Comparison of ENCODE assay signal across 25 mouse cellular contexts in genomic region chr6:143750074-143750473, GRCm38 (mm10).
"Had no signal": no experiment of that assay in that cellular context is flagged by ENCODE, and none has a peak within 500 bp of the region (broad histone marks: within the 10 kb centered on the region; RNA-seq: fewer than 3 reads in every experiment).

No protein-coding gene starts in this region.

- H3K27me3 ChIP-seq: embryonic facial prominence, embryonic 12.5 days; embryonic facial prominence, embryonic 13.5 days; embryonic facial prominence, embryonic 15.5 days; forebrain, embryonic 12.5 days; forebrain, embryonic 13.5 days; forebrain, embryonic 15.5 days had no signal

- DNase-seq: cerebellum, adult 8-10 months; cerebellum, adult 9-10 months; cerebellum, adult 9-11 months; cerebellum, postnatal 25 days; cerebellum, postnatal 36 days; embryo, embryonic 11 days; forebrain, postnatal 0 days; gastrocnemius, adult 2 months; gastrocnemius, postnatal 10 days; gastrocnemius, postnatal 14 days; gastrocnemius, postnatal 25 days; gastrocnemius, postnatal 36 days; heart, adult 18-20 months; heart, adult 2 months had no signal

- H3K27ac ChIP-seq: embryonic facial prominence, embryonic 10.5 days; embryonic facial prominence, embryonic 12.5 days; embryonic facial prominence, embryonic 13.5 days; embryonic facial prominence, embryonic 15.5 days; forebrain, embryonic 10.5 days; forebrain, embryonic 12.5 days; forebrain, embryonic 13.5 days; forebrain, embryonic 15.5 days; gastrocnemius, adult 2 months; heart, adult 2 months had no signal

- H3K4me1 ChIP-seq: embryonic facial prominence, embryonic 10.5 days; embryonic facial prominence, embryonic 12.5 days; embryonic facial prominence, embryonic 13.5 days; embryonic facial prominence, embryonic 15.5 days; forebrain, embryonic 10.5 days; forebrain, embryonic 12.5 days; forebrain, embryonic 13.5 days; forebrain, embryonic 15.5 days had no signal

- H3K9me3 ChIP-seq: embryonic facial prominence, embryonic 10.5 days; embryonic facial prominence, embryonic 12.5 days; embryonic facial prominence, embryonic 13.5 days; embryonic facial prominence, embryonic 15.5 days; forebrain, embryonic 10.5 days; forebrain, embryonic 12.5 days; forebrain, embryonic 13.5 days; forebrain, embryonic 15.5 days had no signal

- H3K4me3 ChIP-seq: embryonic facial prominence, embryonic 10.5 days; embryonic facial prominence, embryonic 12.5 days; embryonic facial prominence, embryonic 13.5 days; embryonic facial prominence, embryonic 15.5 days; erythroblast, embryonic 14.5 days; forebrain, embryonic 10.5 days; forebrain, embryonic 12.5 days; forebrain, embryonic 13.5 days; forebrain, embryonic 15.5 days; gastrocnemius, adult 2 months; heart, adult 2 months had no signal

- H3K4me2 ChIP-seq: embryonic facial prominence, embryonic 12.5 days; embryonic facial prominence, embryonic 13.5 days; embryonic facial prominence, embryonic 15.5 days; forebrain, embryonic 12.5 days; forebrain, embryonic 13.5 days; forebrain, embryonic 15.5 days had no signal

- H3K9ac ChIP-seq: embryonic facial prominence, embryonic 12.5 days; embryonic facial prominence, embryonic 13.5 days; embryonic facial prominence, embryonic 15.5 days; forebrain, embryonic 12.5 days; forebrain, embryonic 13.5 days; forebrain, embryonic 15.5 days; forebrain, postnatal 0 days had no signal

- H3K36me3 ChIP-seq: embryonic facial prominence, embryonic 10.5 days; embryonic facial prominence, embryonic 12.5 days; embryonic facial prominence, embryonic 13.5 days; embryonic facial prominence, embryonic 15.5 days; forebrain, embryonic 10.5 days; forebrain, embryonic 12.5 days; forebrain, embryonic 15.5 days had no signal

- ATAC-seq: forebrain, embryonic 13.5 days; forebrain, embryonic 14.5 days; forebrain, embryonic 15.5 days; forebrain, embryonic 16.5 days; forebrain, postnatal 0 days had no signal
